Mouse (Mus musculus): ENCODE results near the gene Dgkz. TPM values are rescaled to one million over a fixed set of nuclear protein-coding genes. Genes with fewer than 3 reads are reported as not detected.

Dgkz gene
- total RNA-seq, 2 experiments from 2014 or later, result 32.3 to 34.8 TPM

DNA sequence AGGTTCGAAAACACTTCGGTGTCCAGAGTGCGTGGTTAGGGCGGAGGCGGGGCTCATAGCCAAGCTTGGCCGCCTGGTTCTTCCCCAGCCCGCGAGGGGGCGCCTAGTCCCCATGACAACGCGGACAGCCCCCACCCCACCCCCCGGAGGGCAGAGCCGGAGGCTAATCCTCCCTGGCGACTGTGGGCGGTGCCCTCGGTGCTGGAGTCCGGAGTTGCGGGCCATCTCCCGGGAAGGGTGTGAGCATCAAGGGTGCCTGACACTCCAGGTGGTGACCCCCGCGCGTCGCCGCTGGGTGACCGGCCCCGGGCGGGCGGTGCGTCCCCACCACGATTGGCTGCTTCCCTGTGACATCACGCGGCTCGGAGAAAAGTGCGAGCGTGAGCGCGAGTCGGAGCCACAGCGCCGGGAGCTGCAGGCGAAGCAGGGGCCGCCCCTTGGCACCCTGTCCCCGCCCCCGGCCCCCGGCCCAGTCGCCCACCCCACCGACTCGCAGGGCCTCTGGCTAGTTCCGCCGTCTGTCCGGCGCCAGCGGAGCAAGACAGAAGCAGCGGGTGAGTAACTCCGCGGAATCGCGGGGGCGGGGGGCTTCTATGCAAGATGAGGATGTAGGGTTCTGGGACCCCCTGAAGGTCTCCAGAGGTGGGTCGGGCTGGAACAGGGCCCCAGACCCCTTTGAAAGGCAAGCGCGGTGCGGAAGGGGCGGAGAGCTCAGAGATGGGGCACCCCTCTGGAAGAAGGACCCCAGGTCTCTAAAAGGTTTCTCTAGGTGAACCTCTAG, 53.7 kb downstream of the Dgkz start:
- DNase-seq, result peak; percentile 41

GRCm38 (mm10) chr2:91921181-91921789, 54.4 kb downstream of the Dgkz start:
- DNase-seq, result peak; percentile 24

DNA sequence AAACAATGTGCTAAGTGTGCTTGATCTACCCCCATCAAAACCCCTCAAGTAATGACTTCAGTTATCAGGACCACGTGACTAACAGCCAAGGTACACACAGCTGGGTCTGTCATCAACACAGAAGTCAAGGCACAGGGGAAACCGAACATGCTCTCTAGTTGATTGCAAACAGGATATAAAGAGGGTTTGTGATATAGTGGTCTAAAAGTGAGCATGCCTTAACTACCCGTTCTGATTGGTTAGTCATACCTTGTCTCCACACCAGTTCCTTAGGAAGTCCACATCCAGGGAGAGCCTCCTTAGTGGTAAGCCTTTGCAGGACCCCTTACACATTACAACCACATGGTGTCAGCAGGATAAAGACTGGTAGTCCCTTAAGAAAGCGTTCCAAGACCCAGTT, 55.5 kb downstream of the Dgkz start:
- no peak for DNase-seq

DNA sequence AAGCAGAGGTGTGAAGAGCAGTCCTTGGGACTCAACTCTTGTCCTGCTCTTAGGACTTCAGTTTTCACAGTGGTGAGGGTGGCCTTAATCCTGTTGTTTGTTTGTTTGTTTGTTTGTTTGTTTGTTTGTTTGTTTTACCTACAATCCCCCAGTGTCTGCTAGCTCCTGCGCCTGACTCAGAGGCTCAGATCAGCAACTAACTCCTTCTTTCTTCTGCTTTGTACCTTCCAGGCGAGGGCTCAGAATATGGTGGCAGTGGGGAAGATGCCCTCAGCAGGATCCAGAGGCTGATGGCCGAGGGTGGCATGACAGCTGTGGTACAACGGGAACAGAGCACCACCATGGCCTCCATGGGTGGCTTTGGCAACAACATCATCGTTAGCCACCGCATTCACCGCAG, 58.6 kb downstream of the Dgkz start:
- DNase-seq, result no peak

DNA sequence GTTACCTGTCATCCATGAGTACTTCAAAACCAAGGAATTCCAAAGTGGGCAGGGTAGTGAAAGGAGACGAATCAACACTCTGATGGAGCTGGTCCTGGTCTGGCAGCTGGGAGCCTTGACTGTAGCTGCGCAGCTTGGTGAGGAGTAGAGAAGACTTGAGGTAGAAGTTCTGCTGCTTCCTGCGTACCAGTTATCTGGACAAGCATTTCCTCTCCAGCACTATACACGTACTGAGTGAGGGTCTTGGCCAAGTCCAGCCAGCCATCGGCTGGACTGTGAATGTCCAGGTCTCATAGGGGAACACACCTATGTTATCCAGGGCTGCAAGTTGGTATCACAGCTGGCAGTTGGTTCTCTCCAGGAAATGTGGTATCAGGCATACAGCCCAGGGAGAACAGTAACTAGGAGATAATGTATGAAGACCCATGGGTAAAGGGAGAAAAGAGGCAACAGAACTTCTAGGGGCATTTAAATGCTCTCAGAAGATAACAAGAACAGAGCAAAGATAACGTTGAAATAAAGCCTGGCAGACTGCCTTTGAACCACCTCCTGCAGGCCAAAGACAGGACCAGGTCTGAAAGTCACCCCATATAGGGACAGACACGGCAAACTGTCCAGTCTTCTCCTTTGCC, 59.2 kb downstream of the Dgkz start:
- no peak for DNase-seq

DNA sequence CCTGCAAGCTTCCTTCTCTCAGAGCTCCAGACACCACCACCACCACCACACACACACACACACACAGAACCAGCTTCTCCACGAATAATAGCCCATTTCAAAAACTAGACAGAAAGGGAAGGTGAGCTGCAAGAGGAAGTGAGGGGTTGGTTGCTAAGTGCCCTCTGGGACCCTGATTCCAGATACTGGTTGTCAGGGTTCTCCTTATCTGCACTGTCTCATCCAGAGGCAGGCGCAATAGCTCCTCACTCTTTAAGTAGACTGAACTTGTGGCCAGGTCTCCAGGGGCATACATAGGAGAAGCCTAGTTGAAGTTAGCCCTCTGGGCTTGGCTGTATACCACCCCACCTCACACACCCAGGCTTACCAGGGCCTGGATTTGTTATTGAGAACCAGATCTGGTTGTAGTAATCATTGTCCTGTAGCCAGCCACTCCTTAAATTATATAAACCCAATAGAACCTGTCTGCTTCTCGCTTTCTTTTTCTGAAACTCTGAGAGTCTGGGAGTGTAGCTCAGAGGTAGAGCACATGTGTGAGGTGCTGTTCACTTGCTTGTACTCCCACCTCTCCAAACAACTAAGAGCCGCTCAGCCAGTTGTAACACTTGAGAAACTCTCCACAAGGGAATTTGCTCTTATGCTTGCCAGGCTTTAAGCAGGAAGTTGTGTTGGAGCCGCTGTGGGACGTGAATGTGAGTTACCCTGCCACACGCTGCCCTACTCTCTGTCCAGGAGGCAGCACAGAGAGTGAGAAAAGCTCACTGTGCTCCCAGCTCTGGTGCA, 62.1 kb downstream of the Dgkz start:
- no peak for DNase-seq

DNA sequence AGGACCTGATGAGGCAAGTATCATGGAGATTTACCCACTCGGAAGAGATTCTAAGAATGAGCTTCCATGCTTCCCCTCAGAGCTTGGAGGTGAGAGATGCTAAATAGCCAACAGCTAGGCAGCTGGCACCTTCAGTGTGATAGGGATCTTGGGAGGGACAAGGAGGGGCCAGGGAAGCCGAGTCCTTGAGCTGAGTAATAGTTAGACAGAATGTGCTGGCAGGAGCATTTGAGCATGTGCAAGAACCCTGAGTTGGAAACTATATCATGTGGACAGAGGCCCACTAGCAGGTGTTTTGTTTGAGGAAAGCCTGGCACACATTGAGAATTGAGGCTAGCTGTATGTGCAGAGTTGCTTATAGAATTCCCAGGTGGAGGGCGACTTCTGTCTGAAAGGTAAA, 63.0 kb downstream of the Dgkz start:
- DNase-seq, result no peak

GRCm38 (mm10) chr2:91906141-91906540, 69.5 kb downstream of the Dgkz start:
- no peak for DNase-seq

GRCm38 (mm10) chr2:91904618-91905307, 70.9 kb downstream of the Dgkz start:
- DNase-seq, result no peak

- no peak for DNase-seq
Observed at GRCm38 (mm10) chr2:91903171-91903925, 72.3 kb downstream of the Dgkz start.

- no peak for DNase-seq
Observed at GRCm38 (mm10) chr2:91902336-91902735, 73.3 kb downstream of the Dgkz start.

GRCm38 (mm10) chr2:91900431-91900830, 75.2 kb downstream of the Dgkz start:
- no peak for DNase-seq

GRCm38 (mm10) chr2:91899141-91899540, 76.5 kb downstream of the Dgkz start:
- DNase-seq, result no peak

DNA sequence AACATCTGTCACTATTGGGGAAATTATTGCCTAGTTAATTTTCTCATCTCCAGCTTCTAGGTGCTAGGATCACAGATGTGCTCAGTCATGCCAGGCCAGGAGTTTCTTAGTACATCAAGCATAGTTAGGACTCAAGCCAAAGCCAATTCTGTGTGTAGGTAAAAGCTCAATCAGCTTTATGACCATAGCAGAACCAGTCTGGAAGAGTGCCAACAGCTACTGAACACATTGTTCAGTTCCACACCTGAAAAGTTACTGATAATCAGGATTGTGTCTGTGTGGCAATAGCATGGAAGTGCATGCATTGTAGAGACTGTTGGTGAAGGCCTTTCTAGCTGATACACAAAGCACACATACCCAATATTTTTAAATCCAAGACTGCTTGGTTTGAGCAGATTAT, 77.7 kb downstream of the Dgkz start:
- DNase-seq, result no peak

DNA sequence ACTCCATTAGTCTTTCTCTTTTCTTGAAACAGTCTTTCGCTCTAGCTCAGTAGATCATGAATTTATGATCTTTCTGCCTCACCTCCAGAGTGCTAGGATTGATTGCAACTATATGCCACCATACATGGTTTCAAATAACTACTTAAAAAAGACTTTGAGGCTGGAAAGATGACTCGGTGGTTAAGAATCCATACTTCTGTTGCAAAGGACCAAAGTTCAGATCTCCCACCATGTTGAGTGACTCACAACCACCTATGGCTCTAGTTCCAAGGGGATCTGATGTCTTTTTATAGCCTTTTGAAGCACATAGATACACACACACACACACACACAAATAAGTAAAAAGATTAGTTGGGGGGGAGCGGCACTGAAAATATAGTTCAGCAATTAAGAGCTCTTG, 80.3 kb downstream of the Dgkz start:
- DNase-seq, result no peak

DNA sequence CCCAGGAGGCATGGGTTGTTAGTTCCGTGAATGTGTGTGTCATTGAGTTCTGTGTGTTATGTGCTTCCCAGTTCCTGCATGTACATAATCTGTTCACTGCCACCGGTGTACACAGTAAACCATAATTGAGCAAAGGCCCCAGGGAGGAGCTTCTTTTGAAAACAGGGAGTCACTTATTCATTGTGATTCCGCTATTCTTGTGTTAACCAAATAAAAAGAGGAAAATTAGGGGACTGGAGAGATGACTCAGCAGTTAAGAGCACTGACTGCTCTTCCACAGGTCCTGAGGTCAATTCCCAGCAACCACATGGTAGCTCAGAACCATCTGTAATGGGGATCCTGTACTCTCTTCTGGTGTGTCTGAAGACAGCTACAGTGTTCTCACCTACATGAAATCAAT, 80.9 kb downstream of the Dgkz start:
- no peak for DNase-seq

GRCm38 (mm10) chr2:91884616-91885015, 91.0 kb downstream of the Dgkz start:
- no peak for DNase-seq

DNA sequence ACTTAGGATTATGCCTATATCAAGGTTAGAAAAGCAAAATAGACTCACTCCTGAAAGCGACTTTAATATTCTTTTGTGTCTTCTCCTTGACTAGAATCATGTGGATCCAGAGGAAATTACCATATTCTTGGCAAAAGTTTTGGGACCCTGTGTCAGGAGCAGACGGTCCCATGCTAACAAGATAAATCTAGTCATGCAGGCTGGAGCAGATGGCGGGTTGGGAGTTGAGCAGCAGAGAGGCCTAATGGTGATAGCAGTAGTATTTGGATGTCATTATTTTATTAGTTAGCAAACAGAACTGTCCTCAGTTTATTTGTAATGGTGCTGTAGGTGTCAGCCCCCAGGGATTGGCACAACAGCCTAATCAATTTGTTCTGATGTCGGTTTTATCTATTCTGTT, 91.7 kb downstream of the Dgkz start:
- DNase-seq, result no peak

Measured in gastrocnemius, postnatal 25 days (tissue).